Mouse (Mus musculus) inflammation-experienced regulatory T-cells, adult 16 weeks (primary cell): ENCODE measurements around the gene Usf2. TPM values are rescaled to one million over a fixed set of nuclear protein-coding genes. Genes with fewer than 3 reads are reported as not detected.

Experiments used
- polyA plus RNA-seq: library from polyadenylated mRNA; unstranded; fragments of 100-300 nt; shearing (Covaris generic); gene quantifications from one replicate; pipeline ENCODE4 v1.2.1, GENCODE M21; 2017

Gene Usf2
- 10.4 TPM for polyA plus RNA-seq

GRCm38 (mm10) chr7:30956756-30957366 lies at the start of gene Usf2:
Gene Usf2 (minus strand): TSS chr7:30956803.

DNA sequence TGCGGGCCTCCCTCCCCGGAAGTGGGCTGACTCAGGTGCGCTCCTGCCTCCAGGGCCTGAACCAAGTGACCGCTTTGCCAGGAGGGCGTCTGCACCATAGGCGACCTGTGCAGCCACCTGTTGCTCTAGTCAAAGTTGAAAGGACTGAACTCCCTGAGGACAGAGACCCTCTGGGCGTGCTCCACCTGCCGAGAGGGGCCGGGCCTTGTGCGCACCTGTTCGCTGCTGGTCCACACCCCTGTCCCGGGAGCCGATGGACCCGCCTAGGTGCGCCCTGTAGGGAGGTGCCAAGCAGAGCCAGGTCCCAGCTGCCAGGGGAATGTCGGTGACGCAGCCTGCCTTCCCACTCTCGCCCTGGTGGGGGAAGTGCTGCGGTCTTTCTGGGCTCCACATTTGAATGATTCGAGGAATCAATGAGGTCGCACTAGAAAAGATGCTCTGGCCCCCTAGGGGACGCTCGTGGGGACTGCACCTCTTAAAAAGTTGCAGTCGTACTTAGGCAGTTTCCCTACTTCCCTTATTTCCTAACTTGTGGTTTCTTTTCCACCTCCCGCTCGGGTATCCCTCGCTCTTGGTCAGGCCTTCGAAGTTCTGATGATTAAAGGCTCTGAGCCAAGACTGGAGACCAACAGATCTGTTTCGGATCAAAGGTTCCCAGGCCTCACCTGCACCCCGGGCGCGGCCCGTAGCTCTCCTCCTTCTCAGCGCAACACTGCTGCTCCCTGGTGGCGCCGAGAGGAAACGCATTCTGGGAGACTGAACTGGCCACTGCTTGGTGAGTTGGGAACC lies 17.1 kb upstream of the Usf2 start, which contains the start of gene Fam187b:
Gene Fam187b (plus strand): TSS at position 290 of the 789 bp plus-strand sequence.

GRCm38 (mm10) chr7:30973251-30973500 lies 16.6 kb upstream of the Usf2 start, which contains the start of gene Lsr:
Gene Lsr (minus strand): TSS chr7:30973464.

GRCm38 (mm10) chr7:30943909-30944635 lies 12.5 kb downstream of the Usf2 start, which contains the start of gene Hamp:
Gene Hamp (minus strand): TSS chr7:30944032.

DNA sequence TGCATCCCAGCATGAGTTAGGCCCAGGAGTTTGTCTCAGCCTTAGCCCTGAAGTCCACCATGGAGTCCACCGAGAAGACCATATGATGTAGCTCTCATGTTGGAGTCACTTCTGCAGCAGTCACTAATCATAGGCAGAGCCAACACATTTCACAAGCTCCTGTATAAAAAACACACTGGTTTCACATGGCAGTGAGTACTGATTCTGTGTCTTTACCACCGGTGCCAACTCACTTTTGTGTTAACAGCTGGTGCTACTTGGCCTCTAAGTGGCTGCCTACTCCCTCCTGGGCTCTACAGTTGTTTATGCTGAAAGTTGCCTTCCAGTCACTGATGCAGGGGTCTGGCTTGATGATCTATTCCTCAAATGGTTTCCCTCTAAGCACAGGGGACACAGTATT lies 32.0 kb downstream of the Usf2 start, which contains the start of gene Hamp2:
Gene Hamp2 (minus strand): TSS at position 101 of the 400 bp plus-strand sequence.

GRCm38 (mm10) chr7:30914732-30915131 lies 41.9 kb downstream of the Usf2 start, which contains the start of gene Mag:
Gene Mag (minus strand): TSS chr7:30914873.

Other genes with a start within 250 kb of the Usf2 start
- gene Atp4a, start 244.6 kb downstream of the Usf2 start, polyA plus RNA-seq, result not detected
- gene Tmem147, start 227.3 kb downstream of the Usf2 start, polyA plus RNA-seq, result 117 TPM
- 0.37 TPM for gene Gapdhs, start 213.1 kb downstream of the Usf2 start, polyA plus RNA-seq
- 1.3 TPM for gene Sbsn, start 205.3 kb downstream of the Usf2 start, polyA plus RNA-seq
- not detected for gene Dmkn, start 193.0 kb downstream of the Usf2 start, polyA plus RNA-seq
- gene Krtdap, start 168.9 kb downstream of the Usf2 start, polyA plus RNA-seq, result not detected
- gene Ffar2, start 133.0 kb downstream of the Usf2 start, polyA plus RNA-seq, result not detected
- not detected for gene Ffar3, start 100.6 kb downstream of the Usf2 start, polyA plus RNA-seq
- gene Ffar1, start 95.2 kb downstream of the Usf2 start, polyA plus RNA-seq, result 0.24 TPM
- gene Cd22, start 76.5 kb downstream of the Usf2 start, polyA plus RNA-seq, result 24.5 TPM
- 0.12 TPM for gene Mag, start 41.9 kb downstream of the Usf2 start, polyA plus RNA-seq
- gene Hamp2, start 32.1 kb downstream of the Usf2 start, polyA plus RNA-seq, result not detected
- gene Hamp, start 12.8 kb downstream of the Usf2 start, polyA plus RNA-seq, result not detected
- 8.0 TPM for gene Lsr, start 16.7 kb upstream of the Usf2 start, polyA plus RNA-seq
- gene Fam187b, start 17.0 kb upstream of the Usf2 start, polyA plus RNA-seq, result 1.4 TPM
- 1,750 TPM for gene Fxyd5, start 85.7 kb upstream of the Usf2 start, polyA plus RNA-seq
- gene Fxyd7, start 94.7 kb upstream of the Usf2 start, polyA plus RNA-seq, result not detected
- gene Fxyd1, start 100.4 kb upstream of the Usf2 start, polyA plus RNA-seq, result not detected
- not detected for gene Lgi4, start 102.5 kb upstream of the Usf2 start, polyA plus RNA-seq
- not detected for gene Fxyd3, start 119.9 kb upstream of the Usf2 start, polyA plus RNA-seq
- 15.9 TPM for gene Hpn, start 158.5 kb upstream of the Usf2 start, polyA plus RNA-seq
- not detected for gene Scn1b, start 170.2 kb upstream of the Usf2 start, polyA plus RNA-seq
- 297 TPM for gene Gramd1a, start 199.1 kb upstream of the Usf2 start, polyA plus RNA-seq